ENCODE assay signal across 26 mouse cellular contexts in the genomic region with DNA sequence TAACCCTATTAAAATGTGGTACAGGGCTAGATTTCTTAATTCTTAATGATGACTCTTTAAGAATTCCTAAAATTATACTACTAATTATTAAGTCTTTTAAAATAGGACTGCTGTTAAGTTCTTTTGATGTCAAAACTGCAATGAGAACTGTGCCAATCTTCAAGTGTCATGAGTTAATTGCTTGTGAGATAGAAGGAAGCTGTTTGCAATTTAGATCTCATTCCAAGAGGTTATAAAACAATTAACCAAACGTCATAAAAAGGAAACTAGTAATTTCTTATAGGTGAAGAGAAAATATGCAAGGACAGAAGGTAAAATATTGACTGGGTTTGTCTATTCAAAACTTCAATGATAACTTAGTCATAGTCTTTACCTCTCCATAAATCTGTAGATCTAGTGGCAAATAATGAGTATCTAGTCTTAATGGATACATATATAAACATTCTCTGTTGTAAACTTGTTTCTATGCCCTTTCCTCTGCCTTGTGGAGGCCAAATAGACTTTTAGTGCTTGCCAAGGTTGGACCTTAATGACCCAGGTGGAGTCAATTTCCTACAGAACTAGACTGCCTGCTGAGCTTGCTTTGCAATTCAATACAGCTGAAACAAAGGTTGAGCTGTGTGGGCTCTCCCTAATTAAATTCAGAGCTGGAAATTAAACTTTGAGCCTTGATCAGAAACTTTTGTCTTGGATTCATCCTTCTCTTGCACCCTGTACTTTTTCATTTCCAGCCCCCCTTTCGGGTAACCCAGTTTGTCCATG.
DNase-seq lines count a peak whose midpoint lies in the region; ATAC-seq and TF ChIP-seq lines count a peak whose summit lies in the region.
"Had no signal": no experiment of that assay in that cellular context is flagged by ENCODE, and none has a peak within 500 bp of the region (broad histone marks: within the 10 kb centered on the region; RNA-seq: fewer than 3 reads in every experiment).

No protein-coding gene starts in this region.

- no peaks in the 10 kb centered on the region for H3K9me3 ChIP-seq in forebrain, embryonic 14.5 days (replicated peaks; ENCODE audit: control insufficient read depth, low read length)
- H3K9me3 ChIP-seq in forebrain, embryonic 12.5 days, result no peaks in the 10 kb centered on the region
- H3K9me3 ChIP-seq in intestine, embryonic 15.5 days, result no peaks in the 10 kb centered on the region
- no peaks in the 10 kb centered on the region for H3K9me3 ChIP-seq in limb, embryonic 11.5 days (ENCODE audit: control insufficient read depth, low read length)
- H3K9me3 ChIP-seq: forebrain, embryonic 13.5 days; heart, embryonic 13.5 days; lung, embryonic 15.5 days had no signal

- no peak for TF ChIP-seq CTCF in gastrocnemius, adult 2 months (IDR thresholded peaks at IDR 0.05)

- WGBS in forebrain, embryonic 14.5 days, result 26% methylated on average over 2 of the region's 2 CpGs
- WGBS in forebrain, embryonic 12.5 days, result 24% methylated on average over 2 of the region's 2 CpGs
- 40% methylated on average over 2 of the region's 2 CpGs for WGBS in intestine, embryonic 15.5 days
- 9% methylated on average over 2 of the region's 2 CpGs for WGBS in limb, embryonic 11.5 days

- peak; percentile 9 for DNase-seq in forebrain, embryonic 14.5 days (ENCODE audit: low spot score)
- DNase-seq in embryo, embryonic 10.5 days (ENCODE audit: low spot score), result peak; percentile 11
- peak; percentile 41 for DNase-seq in limb, embryonic 11.5 days (ENCODE audit: low spot score)
- DNase-seq in spleen, postnatal 36 days (ENCODE audit: low spot score in 2 of 2), result no peak
- no peak for DNase-seq in gastrocnemius, postnatal 10 days
- DNase-seq in gastrocnemius, adult 2 months, result no peak
- DNase-seq: adrenal gland, adult 8-10 months; cerebellum, adult 11-12 months; cerebellum, adult 9-11 months; heart, postnatal 10 days; kidney, adult 8-10 months; left cerebral cortex, postnatal 4 days; liver; right cerebral cortex, postnatal 25 days; thymus, postnatal 25 days had no signal

- no peaks in the 10 kb centered on the region for H3K36me3 ChIP-seq in forebrain, embryonic 14.5 days (ENCODE audit: control insufficient read depth, insufficient read depth, low read length)
- H3K36me3 ChIP-seq in forebrain, embryonic 12.5 days (replicated peaks), result no peaks in the 10 kb centered on the region
- no peaks in the 10 kb centered on the region for H3K36me3 ChIP-seq in intestine, embryonic 15.5 days
- H3K36me3 ChIP-seq in limb, embryonic 11.5 days (ENCODE audit: control insufficient read depth, insufficient read depth, low read length), result no peaks in the 10 kb centered on the region
- H3K36me3 ChIP-seq: heart, embryonic 13.5 days; lung, embryonic 15.5 days had no signal

- no peak for ATAC-seq in forebrain, embryonic 14.5 days
- no peak for ATAC-seq in forebrain, embryonic 12.5 days (ENCODE audit: low FRiP score)
- ATAC-seq in intestine, embryonic 15.5 days, result peak; percentile 82
- ATAC-seq in limb, embryonic 11.5 days (ENCODE audit: insufficient number of reproducible peaks, low FRiP score, low TSS enrichment, low read depth), result 0 out of 2 replicates have a peak, but pooled peaks have one; percentile 68
- ATAC-seq: forebrain, embryonic 13.5 days; inflammation-experienced regulatory T-cells, adult 6 months; midbrain, embryonic 16.5 days had no signal

- no peaks in the 10 kb centered on the region for H3K4me1 ChIP-seq in forebrain, embryonic 14.5 days (ENCODE audit: control insufficient read depth, insufficient read depth, low read length)
- no peaks in the 10 kb centered on the region for H3K4me1 ChIP-seq in forebrain, embryonic 12.5 days
- no peaks in the 10 kb centered on the region for H3K4me1 ChIP-seq in intestine, embryonic 15.5 days (replicated peaks)
- H3K4me1 ChIP-seq in limb, embryonic 11.5 days (ENCODE audit: control insufficient read depth, insufficient read depth, low read length), result no peaks in the 10 kb centered on the region
- H3K4me1 ChIP-seq: heart, embryonic 13.5 days; lung, embryonic 15.5 days had no signal

- H3K9ac ChIP-seq in forebrain, embryonic 14.5 days (ENCODE audit: low read length), result no peak overlapping the region
- no peak overlapping the region for H3K9ac ChIP-seq in forebrain, embryonic 12.5 days
- H3K9ac ChIP-seq in intestine, embryonic 15.5 days, result no peak overlapping the region
- H3K9ac ChIP-seq in limb, embryonic 11.5 days (ENCODE audit: low read length), result no peak overlapping the region
- H3K9ac ChIP-seq: forebrain, embryonic 13.5 days; heart, embryonic 13.5 days; hindbrain, embryonic 14.5 days; liver, embryonic 14.5 days; lung, embryonic 15.5 days had no signal

- intact Hi-C loops in gastrocnemius, adult 2 months (cut with DNase I), result no loop called here

- H3K4me2 ChIP-seq in forebrain, embryonic 14.5 days (ENCODE audit: low read length), result no peak overlapping the region
- no peak overlapping the region for H3K4me2 ChIP-seq in forebrain, embryonic 12.5 days
- H3K4me2 ChIP-seq in intestine, embryonic 15.5 days (replicated peaks), result no peak overlapping the region
- no peak overlapping the region for H3K4me2 ChIP-seq in limb, embryonic 11.5 days (ENCODE audit: low read depth, severe bottlenecking)
- H3K4me2 ChIP-seq: forebrain, embryonic 13.5 days; heart, embryonic 13.5 days; hindbrain, embryonic 14.5 days; lung, embryonic 15.5 days; midbrain, embryonic 11.5 days had no signal

- no peaks in the 10 kb centered on the region for H3K27me3 ChIP-seq in forebrain, embryonic 14.5 days (replicated peaks; ENCODE audit: control insufficient read depth, insufficient read depth, low read length)
- H3K27me3 ChIP-seq in forebrain, embryonic 12.5 days, result no peaks in the 10 kb centered on the region
- H3K27me3 ChIP-seq in intestine, embryonic 15.5 days (replicated peaks), result no peaks in the 10 kb centered on the region
- no peaks in the 10 kb centered on the region for H3K27me3 ChIP-seq in limb, embryonic 11.5 days (ENCODE audit: control insufficient read depth, insufficient read depth, low read length)
- H3K27me3 ChIP-seq: forebrain, embryonic 13.5 days; heart, embryonic 13.5 days; lung, embryonic 15.5 days had no signal

- H3K27ac ChIP-seq in forebrain, embryonic 14.5 days (ENCODE audit: low read depth, low read length), result no peak overlapping the region
- H3K27ac ChIP-seq in forebrain, embryonic 12.5 days, result no peak overlapping the region
- no peak overlapping the region for H3K27ac ChIP-seq in intestine, embryonic 15.5 days
- no peak overlapping the region for H3K27ac ChIP-seq in limb, embryonic 11.5 days (replicated peaks; ENCODE audit: low read depth, low read length)
- H3K27ac ChIP-seq in gastrocnemius, adult 2 months, result no peak overlapping the region
- H3K27ac ChIP-seq: forebrain, embryonic 13.5 days; heart, embryonic 13.5 days; hindbrain, embryonic 14.5 days; kidney, postnatal 0 days; liver, embryonic 14.5 days; lung, embryonic 15.5 days had no signal

- H3K4me3 ChIP-seq in forebrain, embryonic 14.5 days (ENCODE audit: low read depth, low read length), result no peak overlapping the region
- no peak overlapping the region for H3K4me3 ChIP-seq in forebrain, embryonic 12.5 days (replicated peaks)
- no peak overlapping the region for H3K4me3 ChIP-seq in intestine, embryonic 15.5 days (replicated peaks)
- H3K4me3 ChIP-seq in limb, embryonic 11.5 days (ENCODE audit: low read depth, low read length), result no peak overlapping the region
- no peak overlapping the region for H3K4me3 ChIP-seq in gastrocnemius, adult 2 months
- H3K4me3 ChIP-seq: forebrain, embryonic 13.5 days; heart, embryonic 13.5 days; lung, embryonic 15.5 days had no signal

Comparison
In these comparisons a context has a peak if more than half of its experiments do, and no peak if none do; other contexts are left out.
1. ATAC-seq: peak in intestine, embryonic 15.5 days (single experiment) and limb, embryonic 11.5 days (single experiment); none in forebrain, embryonic 14.5 days (single experiment) and forebrain, embryonic 12.5 days (single experiment).
2. DNase-seq: peak in forebrain, embryonic 14.5 days (single experiment), embryo, embryonic 10.5 days (single experiment) and limb, embryonic 11.5 days (single experiment); none in spleen, postnatal 36 days (0 of 2), gastrocnemius, postnatal 10 days (single experiment) and gastrocnemius, adult 2 months (single experiment).